ENCODE assay signal across 8 mouse cellular contexts in the genomic region with DNA sequence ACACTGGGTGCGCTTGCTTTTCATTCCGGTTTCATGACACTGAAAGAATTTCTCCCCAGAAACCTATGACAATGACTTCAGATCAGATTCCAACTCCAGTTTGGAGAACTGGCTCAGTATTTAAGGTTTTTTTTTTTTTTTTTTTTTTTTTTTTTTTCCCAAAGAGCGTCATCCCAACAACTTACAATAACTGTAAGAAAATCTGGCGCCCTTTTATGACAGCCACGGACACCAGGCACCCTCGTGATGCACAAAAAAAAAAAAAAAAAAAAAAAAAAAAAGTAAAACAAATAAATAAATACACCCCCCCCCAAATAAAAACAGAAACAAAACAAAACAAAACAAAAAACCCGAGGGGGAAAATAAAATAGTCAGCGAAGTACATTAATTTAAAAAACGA. TPM values are rescaled to one million over a fixed set of nuclear protein-coding genes. Genes with fewer than 3 reads are reported as not detected.
DNase-seq lines count a peak whose midpoint lies in the region; ATAC-seq and TF ChIP-seq lines count a peak whose summit lies in the region.

No protein-coding gene starts in this region.

- WGBS in intestine, embryonic 14.5 days = 12% methylated on average over 9 of the region's 9 CpGs

- no peak for TF ChIP-seq CTCF in left cerebral cortex, adult 2 months (IDR thresholded peaks at IDR 0.05)

- intact Hi-C loops in left cerebral cortex, adult 2 months (cut with DNase I) = loop anchor here (2.0 to 10.0 kb wide), 3 partner anchors 157 to 1303 kb away; a partner anchor contains a TSS

- H3K4me2 ChIP-seq in intestine, embryonic 14.5 days (ENCODE audit: low read length) = peak overlapping the region; percentile 58
- peak overlapping the region; percentile 96 for H3K4me2 ChIP-seq in myocyte (ENCODE audit: low read depth)

- no peaks in the 10 kb centered on the region for H3K79me2 ChIP-seq in myocyte (ENCODE audit: control insufficient read depth, insufficient read depth)

- no peaks in the 10 kb centered on the region for H3K9me3 ChIP-seq in intestine, embryonic 14.5 days (ENCODE audit: control insufficient read depth, low read length)

- H3K27ac ChIP-seq in left cerebral cortex, adult 2 months = peak overlapping the region; percentile 45; the same call in 1 of the 2 replicates
- H3K27ac ChIP-seq in intestine, embryonic 14.5 days (ENCODE audit: low read depth) = peak overlapping the region; percentile 77; the same call in 1 of the 2 replicates

- no peaks in the 10 kb centered on the region for H3K36me3 ChIP-seq in intestine, embryonic 14.5 days (ENCODE audit: control insufficient read depth, insufficient read depth, low read length)
- H3K36me3 ChIP-seq in myocyte (ENCODE audit: control insufficient read depth, insufficient read depth) = no peaks in the 10 kb centered on the region

- no peak for TF ChIP-seq POLR2A in myocyte (IDR thresholded peaks at IDR 0.05; ENCODE audit: insufficient read length, low read depth)

- ATAC-seq in intestine, embryonic 14.5 days (replicated peaks; ENCODE audit: low FRiP score, low TSS enrichment, low read depth) = no peak

- no peak overlapping the region for H3K9ac ChIP-seq in intestine, embryonic 14.5 days (ENCODE audit: low read length)

- no peak overlapping the region for H3ac ChIP-seq in myocyte (ENCODE audit: control insufficient read depth, insufficient read length)

- DNase-seq in left cerebral cortex, adult 2 months (ENCODE audit: extremely low spot score in 1 of 2, low spot score in 2 of 2) = no peak
- no peak for DNase-seq in left cerebral cortex, adult 8-10 months (ENCODE audit: low spot score in 2 of 2)
- DNase-seq in embryo, embryonic 10.5 days (ENCODE audit: low spot score) = peak; percentile 50
- DNase-seq in intestine, embryonic 14.5 days (ENCODE audit: low spot score) = no peak
- no peak for DNase-seq in urinary bladder, postnatal 14 days (ENCODE audit: low spot score)
- DNase-seq in layer of hippocampus, adult 9-10 months (ENCODE audit: low spot score) = no peak
- DNase-seq in B cell, adult 2 months = no peak

- peak overlapping the region; percentile 67 for H3K4me3 ChIP-seq in left cerebral cortex, adult 2 months
- H3K4me3 ChIP-seq in intestine, embryonic 14.5 days (ENCODE audit: low read depth, low read length) = peak overlapping the region; percentile 74
- H3K4me3 ChIP-seq in myocyte = peak overlapping the region; percentile 59

- H3K4me1 ChIP-seq in intestine, embryonic 14.5 days (replicated peaks; ENCODE audit: control insufficient read depth, insufficient read depth, low read length) = peaks cover 2% of the 10 kb centered on the region; the same call in 1 of the 2 replicates

- H3K27me3 ChIP-seq in intestine, embryonic 14.5 days (replicated peaks; ENCODE audit: control insufficient read depth, insufficient read depth, low read length) = no peaks in the 10 kb centered on the region
- H3K27me3 ChIP-seq in myocyte (ENCODE audit: control insufficient read depth, insufficient read depth, insufficient read length) = no peaks in the 10 kb centered on the region

TF ChIP-seq in myocyte, 11 proteins besides CTCF, POLR2A, EP300 and RAD21:
- TF ChIP-seq E2F4 (IDR thresholded peaks at IDR 0.05; ENCODE audit: insufficient read depth) (no peak), MYOD1 (IDR thresholded peaks at IDR 0.05; ENCODE audit: control insufficient read depth in 1 of 3, insufficient read length in 2 of 3, low read depth in 2 of 3) (no peak), MYOG (IDR thresholded peaks at IDR 0.05; ENCODE audit: control insufficient read depth in 1 of 3, insufficient read depth in 1 of 3, insufficient read length in 2 of 3, low read depth in 2 of 3) (no peak), TCF3 (IDR thresholded peaks at IDR 0.05; ENCODE audit: insufficient read length, low read depth) (no peak)
TF ChIP-seq in myocyte: peak in this region for 0.

RNA-seq across cellular contexts. Expression of a gene that starts 3.1 kb away (rescaled TPM):
- 10 to 100 TPM; 14.6 to 15.4 TPM for total RNA-seq in left cerebral cortex, adult 2 months (2021)
- total RNA-seq in left cerebral cortex, adult 8-10 months (2022) = 10 to 100 TPM; 15.6 to 31.6 (median 22.1) TPM
- polyA plus RNA-seq in intestine, embryonic 14.5 days (2014; fragmentation: Nextera tagmentation; extraction: Ambion mirVana) = 142 and 151 TPM in 2 replicates
- 17.8 TPM for polyA plus RNA-seq in myocyte (2012; fragmentation: generic; extraction: Trizol)

RNA-seq across cellular contexts. Expression of a gene that starts 3.2 kb away (rescaled TPM):
- 1 to 10 TPM; 3.0 to 3.9 TPM for total RNA-seq in left cerebral cortex, adult 2 months (2021)
- 1 to 10 TPM; 4.6 to 9.5 (median 5.3) TPM for total RNA-seq in left cerebral cortex, adult 8-10 months (2022)
- polyA plus RNA-seq in intestine, embryonic 14.5 days (2014; fragmentation: Nextera tagmentation; extraction: Ambion mirVana) = 34.0 and 38.6 TPM in 2 replicates
- 1.3 TPM for polyA plus RNA-seq in myocyte (2012; fragmentation: generic; extraction: Trizol)

RNA-seq across cellular contexts. Expression of a gene that starts 13.5 kb away (rescaled TPM):
- not detected for total RNA-seq in left cerebral cortex, adult 2 months (2021)
- total RNA-seq in left cerebral cortex, adult 8-10 months (2022) = not detected
- not detected in 2 replicates for polyA plus RNA-seq in intestine, embryonic 14.5 days (2014; fragmentation: Nextera tagmentation; extraction: Ambion mirVana)
- not detected for polyA plus RNA-seq in myocyte (2012; fragmentation: generic; extraction: Trizol)

RNA-seq across cellular contexts. Expression of a gene that starts 26.5 kb away (rescaled TPM):
- total RNA-seq in left cerebral cortex, adult 2 months (2021) = not detected
- not detected for total RNA-seq in left cerebral cortex, adult 8-10 months (2022)
- polyA plus RNA-seq in intestine, embryonic 14.5 days (2014; fragmentation: Nextera tagmentation; extraction: Ambion mirVana) = 0.12 TPM in 1 of 2 replicates, not detected in the other
- 0.05 TPM for polyA plus RNA-seq in myocyte (2012; fragmentation: generic; extraction: Trizol)

RNA-seq across cellular contexts. Expression of a gene that starts 30.3 kb away (rescaled TPM):
- not detected for total RNA-seq in left cerebral cortex, adult 2 months (2021)
- not detected for total RNA-seq in left cerebral cortex, adult 8-10 months (2022)
- polyA plus RNA-seq in intestine, embryonic 14.5 days (2014; fragmentation: Nextera tagmentation; extraction: Ambion mirVana) = 0.47 and 0.97 TPM in 2 replicates
- not detected for polyA plus RNA-seq in myocyte (2012; fragmentation: generic; extraction: Trizol)
